ENCODE assay signal across 19 mouse cellular contexts in the genomic region with DNA sequence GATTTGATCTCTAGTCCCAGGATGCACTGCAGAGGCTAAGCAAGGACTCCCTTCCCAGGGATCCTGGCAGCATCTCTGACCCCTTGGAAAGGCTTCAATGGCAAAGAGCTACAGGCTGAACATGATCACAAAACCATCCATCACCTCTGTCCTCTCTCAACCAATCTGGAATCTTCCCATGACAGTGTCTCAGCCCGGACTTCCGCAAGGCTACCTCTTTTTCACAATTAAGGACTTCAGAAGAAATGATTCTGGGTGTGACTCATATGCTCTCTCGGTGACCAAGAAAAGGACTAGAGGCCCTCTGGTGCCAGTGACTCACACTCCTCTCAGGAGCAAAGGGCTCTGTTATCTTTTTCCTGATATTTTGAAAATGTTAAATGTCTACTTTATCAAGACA.
DNase-seq lines count a peak whose midpoint lies in the region; ATAC-seq and TF ChIP-seq lines count a peak whose summit lies in the region.
"Had no signal": no experiment of that assay in that cellular context is flagged by ENCODE, and none has a peak within 500 bp of the region (broad histone marks: within the 10 kb centered on the region; RNA-seq: fewer than 3 reads in every experiment).

No protein-coding gene starts in this region.

- ATAC-seq in intestine, embryonic 16.5 days, result peak; percentile 16; the same call in 1 of the 2 replicates
- no peak for ATAC-seq in midbrain, embryonic 14.5 days (ENCODE audit: low FRiP score, low TSS enrichment)
- ATAC-seq: hindbrain, postnatal 0 days had no signal

- WGBS in intestine, embryonic 16.5 days, result 64% methylated on average over 3 of the region's 3 CpGs
- 98% methylated on average over 3 of the region's 3 CpGs for WGBS in midbrain, embryonic 14.5 days

- peak overlapping the region; percentile 57 for H3K27ac ChIP-seq in gastrocnemius, adult 2 months
- peak overlapping the region; percentile 66 for H3K27ac ChIP-seq in intestine, embryonic 16.5 days (ENCODE audit: low read length)
- no peak overlapping the region for H3K27ac ChIP-seq in midbrain, embryonic 14.5 days (replicated peaks; ENCODE audit: low read depth, low read length)
- H3K27ac ChIP-seq: embryonic facial prominence, embryonic 13.5 days; forebrain, embryonic 10.5 days; heart, embryonic 10.5 days; hindbrain, postnatal 0 days; left cerebral cortex, adult 2 months; limb, embryonic 12.5 days; liver, embryonic 15.5 days; midbrain, embryonic 12.5 days had no signal

- H3K4me1 ChIP-seq in intestine, embryonic 16.5 days (ENCODE audit: control insufficient read depth, insufficient read depth, low read length), result peaks cover 18% of the 10 kb centered on the region
- H3K4me1 ChIP-seq in midbrain, embryonic 14.5 days (ENCODE audit: control insufficient read depth, insufficient read depth, low read length), result no peaks in the 10 kb centered on the region
- H3K4me1 ChIP-seq: embryonic facial prominence, embryonic 13.5 days; forebrain, embryonic 10.5 days; limb, embryonic 12.5 days; midbrain, embryonic 12.5 days had no signal

- 0 out of 2 replicates have a peak, but pooled peaks cover 5% of the 10 kb centered on the region for H3K9me3 ChIP-seq in intestine, embryonic 16.5 days (ENCODE audit: control insufficient read depth, low read length)
- H3K9me3 ChIP-seq in midbrain, embryonic 14.5 days (ENCODE audit: control insufficient read depth, low read length), result no peaks in the 10 kb centered on the region
- H3K9me3 ChIP-seq: embryonic facial prominence, embryonic 13.5 days; forebrain, embryonic 10.5 days; heart, embryonic 10.5 days; limb, embryonic 12.5 days; liver, embryonic 15.5 days; midbrain, embryonic 12.5 days had no signal

- no peak overlapping the region for H3K4me3 ChIP-seq in gastrocnemius, adult 2 months
- no peak overlapping the region for H3K4me3 ChIP-seq in intestine, embryonic 16.5 days (ENCODE audit: low read length)
- H3K4me3 ChIP-seq in midbrain, embryonic 14.5 days (replicated peaks; ENCODE audit: low read depth, low read length), result no peak overlapping the region
- H3K4me3 ChIP-seq: embryonic facial prominence, embryonic 13.5 days; forebrain, embryonic 10.5 days; heart, embryonic 10.5 days; left cerebral cortex, adult 2 months; limb, embryonic 12.5 days; liver, embryonic 15.5 days; midbrain, embryonic 12.5 days had no signal

- H3K27me3 ChIP-seq in intestine, embryonic 16.5 days (replicated peaks; ENCODE audit: control insufficient read depth, insufficient read depth, low read length), result no peaks in the 10 kb centered on the region
- H3K27me3 ChIP-seq in midbrain, embryonic 14.5 days (ENCODE audit: control insufficient read depth, insufficient read depth, low read length), result no peaks in the 10 kb centered on the region
- H3K27me3 ChIP-seq: embryonic facial prominence, embryonic 13.5 days; limb, embryonic 12.5 days; liver, embryonic 15.5 days; midbrain, embryonic 12.5 days had no signal

- DNase-seq in gastrocnemius, adult 2 months, result peak; percentile 53
- no peak for DNase-seq in gastrocnemius, adult 18-20 months (ENCODE audit: low spot score)
- peak; percentile 36 for DNase-seq in 3134 (ENCODE audit: extremely low read depth, insufficient read length, low spot score)
- DNase-seq in adrenal gland, adult 18-20 months (ENCODE audit: low spot score in 2 of 2), result peak; percentile 46 to 62
- DNase-seq in midbrain, embryonic 14.5 days, result no peak
- no peak for DNase-seq in yolk sac, embryonic 10.5 days (ENCODE audit: low spot score)
- DNase-seq in testis, postnatal 14 days (ENCODE audit: low spot score), result no peak
- DNase-seq: cerebellum, adult 11-12 months; heart, postnatal 36 days; lung, postnatal 4 days had no signal

- no peak overlapping the region for H3K9ac ChIP-seq in intestine, embryonic 16.5 days (ENCODE audit: low read depth, low read length)
- H3K9ac ChIP-seq in midbrain, embryonic 14.5 days (replicated peaks; ENCODE audit: low read length), result no peak overlapping the region
- H3K9ac ChIP-seq: embryonic facial prominence, embryonic 13.5 days; limb, embryonic 12.5 days; liver, embryonic 15.5 days; midbrain, embryonic 12.5 days had no signal

- H3K36me3 ChIP-seq in intestine, embryonic 16.5 days (ENCODE audit: control insufficient read depth, insufficient read depth, low read length), result no peaks in the 10 kb centered on the region
- no peaks in the 10 kb centered on the region for H3K36me3 ChIP-seq in midbrain, embryonic 14.5 days (ENCODE audit: control insufficient read depth, insufficient read depth, low read length)
- H3K36me3 ChIP-seq: embryonic facial prominence, embryonic 13.5 days; forebrain, embryonic 10.5 days; heart, embryonic 10.5 days; limb, embryonic 12.5 days; liver, embryonic 15.5 days; midbrain, embryonic 12.5 days had no signal

- H3K4me2 ChIP-seq in intestine, embryonic 16.5 days (ENCODE audit: low read depth, low read length), result no peak overlapping the region
- H3K4me2 ChIP-seq in midbrain, embryonic 14.5 days (ENCODE audit: low read length), result no peak overlapping the region
- H3K4me2 ChIP-seq: embryonic facial prominence, embryonic 13.5 days; limb, embryonic 12.5 days; liver, embryonic 15.5 days; midbrain, embryonic 12.5 days had no signal

- TF ChIP-seq CTCF in gastrocnemius, adult 2 months (IDR thresholded peaks at IDR 0.05), result no peak

- intact Hi-C loops in gastrocnemius, adult 2 months (cut with DNase I), result no loop called here

Comparison
In these comparisons a context has a peak if more than half of its experiments do, and no peak if none do; other contexts are left out.
1. DNase-seq: peak in gastrocnemius, adult 2 months (single experiment), 3134 (single experiment) and adrenal gland, adult 18-20 months (2 of 2); none in gastrocnemius, adult 18-20 months (single experiment), midbrain, embryonic 14.5 days (single experiment), yolk sac, embryonic 10.5 days (single experiment) and testis, postnatal 14 days (single experiment).